ENCODE assay signal across 24 mouse cellular contexts in genomic region chr2:140822378-140822777, GRCm38 (mm10).
DNase-seq lines count a peak whose midpoint lies in the region; ATAC-seq and TF ChIP-seq lines count a peak whose summit lies in the region.
"Had no signal": no experiment of that assay in that cellular context is flagged by ENCODE, and none has a peak within 500 bp of the region (broad histone marks: within the 10 kb centered on the region; RNA-seq: fewer than 3 reads in every experiment).

No protein-coding gene starts in this region.

- no peaks in the 10 kb centered on the region for H3K27me3 ChIP-seq in kidney, adult 2 months (replicated peaks; ENCODE audit: control insufficient read depth, insufficient read depth, low read length)
- H3K27me3 ChIP-seq: CH12.LX; heart, embryonic 13.5 days; liver, embryonic 13.5 days; midbrain, embryonic 13.5 days; Patski had no signal

- TF ChIP-seq POLR2A in kidney, adult 2 months (IDR thresholded peaks at IDR 0.05; ENCODE audit: low read depth, low read length): no peak

- DNase-seq in layer of hippocampus, adult 18-20 months (ENCODE audit: low spot score in 2 of 2): peak; percentile 8 to 55
- no peak for DNase-seq in layer of hippocampus, postnatal 10 days (ENCODE audit: low spot score in 2 of 2)
- peak; percentile 54 for DNase-seq in cerebellum, adult 11-12 months
- peak; percentile 65 for DNase-seq in cerebellum, adult 9-11 months
- DNase-seq in telencephalon, adult 2 months (ENCODE audit: low read depth, low spot score): peak; percentile 38
- no peak for DNase-seq in kidney, adult 2 months
- DNase-seq: adrenal gland, postnatal 36 days; forebrain, postnatal 0 days; gastrocnemius, postnatal 36 days; heart, adult 2 months; heart, postnatal 14 days; kidney, postnatal 25 days; liver, embryonic 13.5 days; lung, adult 2 months; lung, postnatal 14 days had no signal

- no peaks in the 10 kb centered on the region for H3K4me1 ChIP-seq in kidney, adult 2 months (ENCODE audit: control insufficient read depth, insufficient read depth, low read length)
- H3K4me1 ChIP-seq: liver, embryonic 13.5 days; midbrain, embryonic 13.5 days had no signal

- 98% methylated on average over 3 of the region's 3 CpGs for WGBS in kidney, adult 2 months

- TF ChIP-seq CTCF in kidney, adult 2 months (conservative IDR thresholded peaks at IDR 0.05; ENCODE audit: insufficient read depth, insufficient read length, low read depth, low read length): no peak

- no peaks in the 10 kb centered on the region for H3K36me3 ChIP-seq in kidney, adult 2 months (ENCODE audit: control insufficient read depth, insufficient read depth, low read length)
- H3K36me3 ChIP-seq: embryonic facial prominence, embryonic 10.5 days; G1E; heart, embryonic 13.5 days; liver, embryonic 13.5 days; midbrain, embryonic 13.5 days had no signal

- no peak overlapping the region for H3K27ac ChIP-seq in kidney, adult 2 months (ENCODE audit: insufficient read depth, low read depth, low read length)
- H3K27ac ChIP-seq: embryonic facial prominence, embryonic 10.5 days; heart, adult 2 months; heart, embryonic 13.5 days; hindbrain, postnatal 0 days; liver, embryonic 13.5 days; midbrain, embryonic 13.5 days had no signal

- ATAC-seq in megakaryocyte, adult 5-6 weeks (ENCODE audit: poor library complexity, severe bottlenecking): no peak
- ATAC-seq: forebrain, postnatal 0 days; hindbrain, postnatal 0 days; intestine, embryonic 16.5 days; midbrain, embryonic 13.5 days; Patski had no signal

- no peak overlapping the region for H3K4me3 ChIP-seq in kidney, adult 2 months (ENCODE audit: insufficient read depth, low read depth, low read length)
- H3K4me3 ChIP-seq: embryonic facial prominence, embryonic 10.5 days; heart, adult 2 months; heart, embryonic 13.5 days; liver, embryonic 13.5 days; midbrain, embryonic 13.5 days had no signal

Comparison
In these comparisons a context has a peak if more than half of its experiments do, and no peak if none do; other contexts are left out.
1. DNase-seq: peak in layer of hippocampus, adult 18-20 months (2 of 2), cerebellum, adult 11-12 months (single experiment), cerebellum, adult 9-11 months (single experiment) and telencephalon, adult 2 months (single experiment); none in layer of hippocampus, postnatal 10 days (0 of 2) and kidney, adult 2 months (single experiment).